Mouse (Mus musculus): ENCODE data around the gene Cfap299. TPM values are rescaled to one million over a fixed set of nuclear protein-coding genes. Genes with fewer than 3 reads are reported as not detected.

Cfap299 gene
- polyA plus RNA-seq, 1 experiment from 2014 or later: 6.1 TPM

DNA sequence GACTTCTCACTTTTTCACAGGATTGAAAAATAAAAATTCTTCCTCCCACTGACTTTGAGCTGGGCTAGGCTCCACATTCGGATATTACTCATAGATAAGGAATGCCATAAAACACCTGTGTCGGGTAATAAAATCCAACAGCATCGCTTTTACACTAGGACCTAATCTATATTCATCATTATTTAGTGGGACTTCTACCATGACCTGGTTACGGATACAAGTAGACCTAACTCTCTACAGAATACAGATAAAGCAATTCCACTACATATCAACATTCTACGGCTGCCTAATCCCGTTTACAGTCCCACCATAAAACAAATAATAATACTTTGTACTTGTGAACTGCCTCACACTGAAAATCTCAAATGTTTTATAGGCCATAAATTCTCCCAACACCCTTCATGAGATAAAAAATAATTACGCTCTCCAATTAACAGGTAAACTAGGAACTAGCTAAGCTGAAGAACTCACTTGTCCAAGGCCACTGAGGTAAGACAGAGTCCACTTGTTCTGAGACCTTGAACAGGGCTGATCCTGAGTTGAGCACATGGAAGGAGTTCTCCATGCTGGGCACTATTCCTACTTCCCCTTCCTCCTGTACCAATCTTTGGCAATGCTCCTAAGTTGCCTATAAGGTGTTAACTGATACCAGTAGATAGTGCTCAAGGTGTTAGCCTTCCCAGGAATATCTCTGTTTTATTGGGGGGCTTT lies 513.7 kb downstream of the Cfap299 start:
- no peaks in the 10 kb centered on the region for H3K9me3 ChIP-seq (ENCODE audit: control insufficient read depth, low read length)
- no peak overlapping the region for H3K4me3 ChIP-seq (ENCODE audit: low read length)
- no peak overlapping the region for H3K27ac ChIP-seq (ENCODE audit: low read length)
- no peak overlapping the region for H3K9ac ChIP-seq (ENCODE audit: low read length)
- 83% methylated on average over 7 of the region's 7 CpGs for WGBS
- H3K27me3 ChIP-seq (ENCODE audit: control insufficient read depth, insufficient read depth, low read depth, low read length): no peaks in the 10 kb centered on the region
- no peak for ATAC-seq (ENCODE audit: low read depth)
- H3K4me2 ChIP-seq (ENCODE audit: low read depth, low read length): no peak overlapping the region
- H3K4me1 ChIP-seq (replicated peaks; ENCODE audit: control insufficient read depth, insufficient read depth, low read length): peaks cover 8% of the 10 kb centered on the region
- no peaks in the 10 kb centered on the region for H3K36me3 ChIP-seq (ENCODE audit: control insufficient read depth, insufficient read depth, low read length)

DNA sequence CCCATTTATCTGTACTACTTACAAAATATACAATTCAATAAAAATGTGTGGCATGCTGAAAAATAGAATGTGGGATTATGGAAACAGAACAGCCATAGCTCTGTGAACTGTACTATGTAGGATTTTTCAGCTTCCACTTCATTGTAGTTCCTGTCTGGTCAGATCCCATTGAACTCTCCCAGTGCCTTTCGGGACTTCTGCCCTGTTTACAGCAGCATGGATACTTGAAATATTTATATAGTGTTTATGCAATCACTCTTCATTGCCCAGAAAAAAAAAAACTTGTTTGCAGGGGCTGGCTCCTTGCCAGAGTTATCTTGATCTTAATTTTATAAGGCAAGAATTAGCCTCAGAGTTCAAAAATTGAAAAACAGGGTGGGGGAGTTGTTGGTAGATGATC lies 515.6 kb downstream of the Cfap299 start:
- 13% methylated on average over 1 of the region's 1 CpGs for WGBS
- Histone ChIP-seq H3K27ac (ENCODE audit: low read length) (0 out of 2 replicates have a peak overlapping the region, but pooled peaks have one; percentile 66), H3K4me1 (replicated peaks; ENCODE audit: control insufficient read depth, insufficient read depth, low read length) (peaks cover 8% of the 10 kb centered on the region), H3K27me3 (ENCODE audit: control insufficient read depth, insufficient read depth, low read depth, low read length) (no peaks in the 10 kb centered on the region), H3K9me3 (ENCODE audit: control insufficient read depth, low read length) (no peaks in the 10 kb centered on the region), H3K4me2 (ENCODE audit: low read depth, low read length) (no peak overlapping the region), H3K9ac (ENCODE audit: low read length) (no peak overlapping the region), H3K36me3 (ENCODE audit: control insufficient read depth, insufficient read depth, low read length) (no peaks in the 10 kb centered on the region), H3K4me3 (ENCODE audit: low read length) (no peak overlapping the region)
- ATAC-seq (ENCODE audit: low read depth): peak; percentile 92

MicroRNA genes within 50 kb of the gene (microRNA counts, 519-probe panel; counts per million panel counts)
- not detected for microRNA mmu-miR-703

Small RNAs within 50 kb of the gene (microRNA-seq; reads per million reads assigned to microRNA genes)
- not detected for gene Mir703

Other genes starting within 250 kb of the Cfap299 start
- 0.79 and 0.87 TPM in 2 replicates for gene Prdm8, start 162.1 kb upstream of the Cfap299 start, polyA plus RNA-seq (2015; fragmentation: Nextera tagmentation; extraction: Ambion mirVana)
- 0.53 and 0.62 TPM in 2 replicates for gene Fgf5, start 75.1 kb upstream of the Cfap299 start, polyA plus RNA-seq (2015; fragmentation: Nextera tagmentation; extraction: Ambion mirVana)
- gene Gm11111, start 223.4 kb downstream of the Cfap299 start, polyA plus RNA-seq (2015; fragmentation: Nextera tagmentation; extraction: Ambion mirVana): not detected in 2 replicates